Mouse (Mus musculus) bone marrow macrophage, adult 2 months (primary cell): Measurements from ENCODE around the gene Vamp8.

Source experiments
- CTCF ChIP-seq: IDR thresholded peaks from 2 replicates; pipeline ENCODE4 v1.5.1; 2012; ENCODE audit warnings: low read depth, mild to moderate bottlenecking, low read length, moderate library complexity
- POLR2A ChIP-seq: IDR thresholded peaks from 2 replicates; pipeline ENCODE4 v1.6.1; 2012; ENCODE audit warnings: mild to moderate bottlenecking, low read depth, low read length, borderline replicate concordance

- TF ChIP-seq CTCF: no peak
- no peak for TF ChIP-seq POLR2A
Observed at GRCm38 (mm10) chr6:72370091-72370490, 20.4 kb downstream of the Vamp8 start.
